In genomic region chr15:95745346-95746106, GRCm38 (mm10) we compare ENCODE assay signal across 32 mouse cellular contexts. TPM values are rescaled to one million over a fixed set of nuclear protein-coding genes. Genes with fewer than 3 reads are reported as not detected.
DNase-seq lines count a peak whose midpoint lies in the region; ATAC-seq and TF ChIP-seq lines count a peak whose summit lies in the region.
"Had no signal": no experiment of that assay in that cellular context is flagged by ENCODE, and none has a peak within 500 bp of the region (broad histone marks: within the 10 kb centered on the region; RNA-seq: fewer than 3 reads in every experiment).

No protein-coding gene starts in this region.

- H3K27me3 ChIP-seq in forebrain, embryonic 13.5 days: no peaks in the 10 kb centered on the region
- no peaks in the 10 kb centered on the region for H3K27me3 ChIP-seq in forebrain, embryonic 10.5 days (ENCODE audit: poor library complexity, severe bottlenecking)
- no peaks in the 10 kb centered on the region for H3K27me3 ChIP-seq in splenic B cell, adult 2 months (ENCODE audit: control insufficient read depth, insufficient read depth, low read length, poor library complexity, severe bottlenecking)
- no peaks in the 10 kb centered on the region for H3K27me3 ChIP-seq in heart, embryonic 11.5 days (ENCODE audit: control insufficient read depth, insufficient read depth, low read length)
- no peaks in the 10 kb centered on the region for H3K27me3 ChIP-seq in lung, postnatal 0 days (replicated peaks; ENCODE audit: insufficient read depth, low read length)
- H3K27me3 ChIP-seq: embryonic facial prominence, embryonic 15.5 days; hindbrain, embryonic 15.5 days; kidney, embryonic 15.5 days; limb, embryonic 12.5 days; liver, embryonic 15.5 days; midbrain, embryonic 15.5 days; neural tube, embryonic 13.5 days had no signal

- no peak for TF ChIP-seq POLR2A in brain, embryonic 14.5 days (IDR thresholded peaks at IDR 0.05; ENCODE audit: borderline replicate concordance, extremely low read depth, insufficient read depth, insufficient read length, poor library complexity, severe bottlenecking)

- no peak for TF ChIP-seq CTCF in brain, embryonic 14.5 days (IDR thresholded peaks at IDR 0.05; ENCODE audit: borderline replicate concordance, extremely low read depth, insufficient read depth, insufficient read length)
- TF ChIP-seq CTCF in lung, postnatal 0 days (IDR thresholded peaks at IDR 0.05): no peak

- H3K4me1 ChIP-seq in forebrain, embryonic 13.5 days: peaks cover 5% of the 10 kb centered on the region; the same call in 1 of the 2 replicates
- peaks cover 9% of the 10 kb centered on the region; the same call in 1 of the 2 replicates for H3K4me1 ChIP-seq in forebrain, embryonic 10.5 days
- 0 out of 2 replicates have a peak, but pooled peaks cover 3% of the 10 kb centered on the region for H3K4me1 ChIP-seq in heart, embryonic 11.5 days (ENCODE audit: control insufficient read depth, insufficient read depth, low read length)
- no peaks in the 10 kb centered on the region for H3K4me1 ChIP-seq in lung, postnatal 0 days (ENCODE audit: insufficient read depth, low read depth, low read length)
- H3K4me1 ChIP-seq: embryonic facial prominence, embryonic 15.5 days; limb, embryonic 12.5 days; liver, embryonic 15.5 days; midbrain, embryonic 15.5 days; neural tube, embryonic 13.5 days had no signal

- intact Hi-C loops in left cerebral cortex, postnatal 4 days (cut with DNase I): no loop called here

- ATAC-seq in forebrain, embryonic 13.5 days: 0 out of 2 replicates have a peak, but pooled peaks have one; percentile 38
- ATAC-seq in heart, embryonic 11.5 days (replicated peaks; ENCODE audit: insufficient number of reproducible peaks, low FRiP score, low TSS enrichment): no peak
- ATAC-seq in lung, postnatal 0 days: no peak
- ATAC-seq: midbrain, embryonic 15.5 days had no signal

- H3K4me2 ChIP-seq in forebrain, embryonic 13.5 days: no peak overlapping the region
- no peak overlapping the region for H3K4me2 ChIP-seq in heart, embryonic 11.5 days
- no peak overlapping the region for H3K4me2 ChIP-seq in lung, postnatal 0 days (replicated peaks; ENCODE audit: low read depth, low read length)
- H3K4me2 ChIP-seq: embryonic facial prominence, embryonic 15.5 days; hindbrain, embryonic 15.5 days; kidney, embryonic 15.5 days; limb, embryonic 12.5 days; liver, embryonic 15.5 days; lung, embryonic 14.5 days; midbrain, embryonic 15.5 days; neural tube, embryonic 13.5 days had no signal

- no peak for DNase-seq in forebrain, embryonic 10.5 days (ENCODE audit: extremely low spot score, low spot score)
- peak; percentile 12 for DNase-seq in left cerebral cortex, postnatal 4 days
- DNase-seq in left cerebral cortex, adult 8-10 months (ENCODE audit: low spot score in 2 of 2): no peak
- DNase-seq in brain, embryonic 14.5 days (ENCODE audit: low read depth): peak; percentile 67
- peak; percentile 8 for DNase-seq in splenic B cell, adult 2 months (ENCODE audit: low read depth, low spot score)
- DNase-seq in lung, postnatal 0 days (ENCODE audit: low spot score): no peak
- DNase-seq: adrenal gland, postnatal 14 days; cerebellum, adult 8-10 months; cerebellum, postnatal 25 days; gastrocnemius, postnatal 25 days; heart, adult 11 months; kidney, adult 18-20 months; kidney, postnatal 4 days; right cerebral cortex, postnatal 25 days; spleen, adult 18-20 months; thymus, adult 18-20 months; thymus, postnatal 25 days had no signal

- no peak overlapping the region for H3K27ac ChIP-seq in forebrain, embryonic 13.5 days
- no peak overlapping the region for H3K27ac ChIP-seq in forebrain, embryonic 10.5 days
- H3K27ac ChIP-seq in heart, embryonic 11.5 days (ENCODE audit: low read depth, low read length): no peak overlapping the region
- H3K27ac ChIP-seq in lung, postnatal 0 days (ENCODE audit: low read length): no peak overlapping the region
- H3K27ac ChIP-seq: embryonic facial prominence, embryonic 10.5 days; embryonic facial prominence, embryonic 15.5 days; heart, embryonic 10.5 days; hindbrain, embryonic 15.5 days; kidney, embryonic 15.5 days; limb, embryonic 12.5 days; liver, embryonic 15.5 days; midbrain, embryonic 10.5 days; midbrain, embryonic 15.5 days; neural tube, embryonic 13.5 days; stomach, postnatal 0 days had no signal

- TF ChIP-seq EP300 in lung, postnatal 0 days (IDR thresholded peaks at IDR 0.05): no peak

- no peaks in the 10 kb centered on the region for H3K9me3 ChIP-seq in forebrain, embryonic 13.5 days (replicated peaks)
- no peaks in the 10 kb centered on the region for H3K9me3 ChIP-seq in forebrain, embryonic 10.5 days
- H3K9me3 ChIP-seq in heart, embryonic 11.5 days (replicated peaks; ENCODE audit: control insufficient read depth, low read length): no peaks in the 10 kb centered on the region
- no peaks in the 10 kb centered on the region for H3K9me3 ChIP-seq in lung, postnatal 0 days (ENCODE audit: low read length)
- H3K9me3 ChIP-seq: embryonic facial prominence, embryonic 10.5 days; embryonic facial prominence, embryonic 15.5 days; heart, embryonic 10.5 days; hindbrain, embryonic 15.5 days; kidney, embryonic 15.5 days; limb, embryonic 12.5 days; liver, embryonic 15.5 days; midbrain, embryonic 10.5 days; midbrain, embryonic 15.5 days; neural tube, embryonic 13.5 days had no signal

- 45% methylated on average over 11 of the region's 11 CpGs for WGBS in forebrain, embryonic 13.5 days
- WGBS in forebrain, embryonic 10.5 days: 73% methylated on average over 11 of the region's 11 CpGs
- 75% methylated on average over 11 of the region's 11 CpGs for WGBS in heart, embryonic 11.5 days (ENCODE audit: insufficient replicate concordance)
- 73% methylated on average over 11 of the region's 11 CpGs for WGBS in lung, postnatal 0 days

- H3K4me3 ChIP-seq in forebrain, embryonic 13.5 days: no peak overlapping the region
- no peak overlapping the region for H3K4me3 ChIP-seq in forebrain, embryonic 10.5 days
- H3K4me3 ChIP-seq in heart, embryonic 11.5 days (ENCODE audit: low read depth, low read length): no peak overlapping the region
- H3K4me3 ChIP-seq in lung, postnatal 0 days (ENCODE audit: low read depth, low read length): no peak overlapping the region
- H3K4me3 ChIP-seq: embryonic facial prominence, embryonic 10.5 days; embryonic facial prominence, embryonic 15.5 days; heart, embryonic 10.5 days; hindbrain, embryonic 15.5 days; kidney, embryonic 15.5 days; limb, embryonic 12.5 days; liver, embryonic 15.5 days; midbrain, embryonic 10.5 days; midbrain, embryonic 15.5 days; neural tube, embryonic 13.5 days had no signal

- no peak overlapping the region for H3K9ac ChIP-seq in forebrain, embryonic 13.5 days
- H3K9ac ChIP-seq in heart, embryonic 11.5 days (ENCODE audit: low read depth, low read length): no peak overlapping the region
- H3K9ac ChIP-seq in lung, postnatal 0 days (replicated peaks; ENCODE audit: low read depth): no peak overlapping the region
- H3K9ac ChIP-seq: embryonic facial prominence, embryonic 15.5 days; hindbrain, embryonic 15.5 days; kidney, embryonic 15.5 days; limb, embryonic 12.5 days; liver, embryonic 15.5 days; lung, embryonic 14.5 days; midbrain, embryonic 15.5 days; neural tube, embryonic 13.5 days had no signal

- no peaks in the 10 kb centered on the region for H3K36me3 ChIP-seq in forebrain, embryonic 13.5 days (ENCODE audit: poor library complexity, severe bottlenecking)
- H3K36me3 ChIP-seq in forebrain, embryonic 10.5 days (replicated peaks): no peaks in the 10 kb centered on the region
- H3K36me3 ChIP-seq in splenic B cell, adult 2 months (ENCODE audit: control insufficient read depth, insufficient read depth, low read length, poor library complexity, severe bottlenecking): no peaks in the 10 kb centered on the region
- no peaks in the 10 kb centered on the region for H3K36me3 ChIP-seq in heart, embryonic 11.5 days (ENCODE audit: control insufficient read depth, insufficient read depth, low read length)
- H3K36me3 ChIP-seq in lung, postnatal 0 days (ENCODE audit: insufficient read depth, low read length): no peaks in the 10 kb centered on the region
- H3K36me3 ChIP-seq: embryonic facial prominence, embryonic 10.5 days; embryonic facial prominence, embryonic 15.5 days; G1E; heart, embryonic 10.5 days; hindbrain, embryonic 15.5 days; kidney, embryonic 15.5 days; limb, embryonic 12.5 days; liver, embryonic 15.5 days; midbrain, embryonic 10.5 days; midbrain, embryonic 15.5 days; neural tube, embryonic 13.5 days had no signal

RNA-seq across cellular contexts. Expression of gene Ano6, which starts 45.1 kb away (rescaled TPM):
- 21.4 and 22.9 TPM in 2 replicates for polyA plus RNA-seq in forebrain, embryonic 13.5 days (2015; fragmentation: Nextera tagmentation; extraction: Ambion mirVana)
- polyA plus RNA-seq in forebrain, embryonic 10.5 days (2016; fragmentation: Nextera tagmentation; extraction: Ambion mirVana): 32.4 and 35.0 TPM in 2 replicates
- 10 to 100 TPM; 26.9 to 27.2 TPM for total RNA-seq in left cerebral cortex, postnatal 4 days (2021)
- total RNA-seq in left cerebral cortex, adult 8-10 months (2022): 10 to 100 TPM; 21.3 to 27.1 (median 24.0) TPM
- 26.0 and 32.5 TPM in 2 replicates for polyA plus RNA-seq in brain, embryonic 14.5 days (2012; rRNA removed)
- polyA plus RNA-seq in heart, embryonic 11.5 days (2014; fragmentation: Nextera tagmentation; extraction: Ambion mirVana): 40.9 and 45.7 TPM in 2 replicates
- 37.5 and 38.9 TPM in 2 replicates for polyA plus RNA-seq in lung, postnatal 0 days (2015; fragmentation: Nextera tagmentation; extraction: Ambion mirVana)

Comparison
In these comparisons a context has a peak if more than half of its experiments do, and no peak if none do; other contexts are left out.
1. DNase-seq: peak in left cerebral cortex, postnatal 4 days (single experiment), brain, embryonic 14.5 days (single experiment) and splenic B cell, adult 2 months (single experiment); none in forebrain, embryonic 10.5 days (single experiment), left cerebral cortex, adult 8-10 months (0 of 2) and lung, postnatal 0 days (single experiment).